Mouse (Mus musculus) ovary, adult 10 weeks (tissue): ENCODE data around the gene Ptger3. TPM values are rescaled to one million over a fixed set of nuclear protein-coding genes. Genes with fewer than 3 reads are reported as not detected.

Experiments
- polyA plus RNA-seq: library from polyadenylated mRNA; stranded (reverse); fragments of 350-450 nt; fragmentation: Illumina TruSeq; extraction: RNeasy Lipid Tissue Mini Kit (QIAGEN cat#74804); gene quantifications from one replicate; pipeline ENCODE4 v1.2.3, GENCODE M21; 2014

Gene Ptger3
- polyA plus RNA-seq: 16.0 TPM

GRCm38 (mm10) chr3:157566725-157567565, at the start of gene Ptger3:
Gene Ptger3, plus strand, starts transcription at chr3:157566892.

GRCm38 (mm10) chr3:157533964-157534785, 32.5 kb upstream of the Ptger3 start, which contains the start of gene Zranb2:
Gene Zranb2, plus strand, starts transcription at chr3:157534160.

Other genes starting within 250 kb of the Ptger3 start
- 363 TPM for gene Zranb2, start 32.7 kb upstream of the Ptger3 start, polyA plus RNA-seq